Mouse (Mus musculus) brain, embryonic 14.5 days (tissue): ENCODE results near the gene Akr1b8.

Source experiments
- CTCF ChIP-seq: fragments of 200-500 bp; IDR thresholded peaks from 2 replicates; pipeline ENCODE4 v1.5.1; 2012; ENCODE audit warnings: inconsistent platforms, mild to moderate bottlenecking, moderate library complexity, borderline replicate concordance; ENCODE audit not compliant: insufficient read depth, insufficient read length; ENCODE audit errors: extremely low read depth
- POLR2A ChIP-seq: fragments of 200-500 bp; IDR thresholded peaks from 2 replicates; pipeline ENCODE4 v1.6.1; 2012; ENCODE audit warnings: mild to moderate bottlenecking, inconsistent platforms, borderline replicate concordance; ENCODE audit not compliant: poor library complexity, insufficient read depth, insufficient read length, severe bottlenecking; ENCODE audit errors: extremely low read depth

- TF ChIP-seq CTCF, result no peak
- no peak for TF ChIP-seq POLR2A
Measured at GRCm38 (mm10) chr6:34373841-34374240, 19.9 kb downstream of the Akr1b8 start.
